14 mouse cellular contexts compared by ENCODE assay signal in the genomic region with DNA sequence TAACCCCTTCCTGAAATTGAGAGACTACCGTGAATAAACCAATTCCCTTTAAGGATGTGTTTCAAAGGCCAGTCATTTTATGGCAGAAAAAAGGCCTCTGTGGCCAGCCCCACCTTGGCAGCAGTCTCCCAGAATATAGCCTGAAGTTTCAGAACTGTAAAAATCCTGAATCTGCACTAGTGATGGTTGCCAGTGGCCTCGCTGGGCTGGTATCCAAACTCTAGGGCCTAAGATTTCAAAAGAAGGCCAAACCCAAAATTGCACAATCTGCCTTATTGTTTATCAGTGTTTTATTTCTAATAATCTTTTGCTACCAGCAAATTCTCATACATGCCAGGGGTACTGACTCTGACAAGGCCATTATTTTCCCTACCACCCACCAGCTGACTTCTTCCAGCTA. TPM values are rescaled to one million over a fixed set of nuclear protein-coding genes. Genes with fewer than 3 reads are reported as not detected.
DNase-seq lines count a peak whose midpoint lies in the region; ATAC-seq and TF ChIP-seq lines count a peak whose summit lies in the region.
"Had no signal": no experiment of that assay in that cellular context is flagged by ENCODE, and none has a peak within 500 bp of the region (broad histone marks: within the 10 kb centered on the region; RNA-seq: fewer than 3 reads in every experiment).

No protein-coding gene starts in this region.

- no peaks in the 10 kb centered on the region; the same call in 1 of the 2 replicates for H3K4me1 ChIP-seq in heart, adult 2 months (ENCODE audit: control insufficient read depth, insufficient read depth, low read length)
- H3K4me1 ChIP-seq in heart, embryonic 12.5 days (replicated peaks) = no peaks in the 10 kb centered on the region
- H3K4me1 ChIP-seq in brown adipose tissue, adult 24 weeks (ENCODE audit: control insufficient read depth, insufficient read depth, insufficient read length, low read length) = no peaks in the 10 kb centered on the region; the same call in 1 of the 2 replicates
- H3K4me1 ChIP-seq: liver, embryonic 15.5 days; neural tube, embryonic 15.5 days had no signal

- no peaks in the 10 kb centered on the region for H3K36me3 ChIP-seq in heart, adult 2 months (ENCODE audit: control insufficient read depth, insufficient read depth, low read length)
- H3K36me3 ChIP-seq in heart, embryonic 12.5 days = no peaks in the 10 kb centered on the region
- H3K36me3 ChIP-seq: liver, embryonic 15.5 days; neural tube, embryonic 15.5 days had no signal

- no peaks in the 10 kb centered on the region for H3K27me3 ChIP-seq in heart, adult 2 months (ENCODE audit: control insufficient read depth, insufficient read depth, low read length)
- no peaks in the 10 kb centered on the region for H3K27me3 ChIP-seq in heart, embryonic 12.5 days (replicated peaks)
- H3K27me3 ChIP-seq: liver, embryonic 15.5 days; neural tube, embryonic 15.5 days had no signal

- WGBS in heart, adult 2 months = 82% methylated on average over 2 of the region's 2 CpGs
- WGBS in heart, embryonic 12.5 days = 78% methylated on average over 2 of the region's 2 CpGs

- no peak overlapping the region for H3K9ac ChIP-seq in heart, adult 2 months (ENCODE audit: low read depth, low read length)
- no peak overlapping the region for H3K9ac ChIP-seq in heart, embryonic 12.5 days
- H3K9ac ChIP-seq: liver, embryonic 15.5 days; neural tube, embryonic 15.5 days had no signal

- DNase-seq in heart, adult 2 months = peak; percentile 35 to 53
- peak; percentile 45 for DNase-seq in 3T3-L1 (ENCODE audit: low read depth, low spot score)
- DNase-seq in heart, postnatal 14 days = peak; percentile 34 to 38
- DNase-seq in layer of hippocampus, adult 9-11 months = no peak
- no peak for DNase-seq in kidney, postnatal 36 days
- no peak for DNase-seq in thymus, postnatal 36 days
- DNase-seq: cerebellum, postnatal 14 days; kidney, postnatal 14 days; midbrain, embryonic 14.5 days had no signal

- H3K79me2 ChIP-seq in heart, adult 2 months (replicated peaks; ENCODE audit: control insufficient read depth, insufficient read depth, low read length) = no peaks in the 10 kb centered on the region

- no peaks in the 10 kb centered on the region for H3K9me3 ChIP-seq in heart, embryonic 12.5 days (replicated peaks)
- H3K9me3 ChIP-seq: liver, embryonic 15.5 days; neural tube, embryonic 15.5 days had no signal

- ATAC-seq in heart, embryonic 12.5 days (ENCODE audit: insufficient number of reproducible peaks, low FRiP score) = no peak

- no peak overlapping the region for H3K27ac ChIP-seq in heart, adult 2 months
- no peak overlapping the region for H3K27ac ChIP-seq in heart, embryonic 12.5 days (ENCODE audit: poor library complexity, severe bottlenecking)
- H3K27ac ChIP-seq in brown adipose tissue, adult 24 weeks (replicated peaks; ENCODE audit: low read depth, low read length) = peak overlapping the region; percentile 51
- H3K27ac ChIP-seq: liver, embryonic 15.5 days; neural tube, embryonic 15.5 days; stomach, postnatal 0 days had no signal

- no peak overlapping the region for H3K4me2 ChIP-seq in heart, embryonic 12.5 days
- H3K4me2 ChIP-seq: liver, embryonic 15.5 days; neural tube, embryonic 15.5 days had no signal

- H3K4me3 ChIP-seq in heart, adult 2 months = no peak overlapping the region
- H3K4me3 ChIP-seq in heart, embryonic 12.5 days = no peak overlapping the region
- no peak overlapping the region for H3K4me3 ChIP-seq in brown adipose tissue, adult 24 weeks (ENCODE audit: insufficient read depth, low read depth, low read length)
- H3K4me3 ChIP-seq: liver, embryonic 15.5 days; neural tube, embryonic 15.5 days had no signal

- TF ChIP-seq POLR2A in heart, adult 2 months (IDR thresholded peaks at IDR 0.05; ENCODE audit: insufficient read depth, low read depth, low read length) = no peak

- no peak for TF ChIP-seq CTCF in heart, adult 2 months (IDR thresholded peaks at IDR 0.05)

- intact Hi-C loops in heart, adult 2 months (cut with DNase I) = no loop called here
- intact Hi-C loops in heart, postnatal 14 days (cut with DNase I) = no loop called here

- no peak for TF ChIP-seq EP300 in heart, adult 2 months (IDR thresholded peaks at IDR 0.05; ENCODE audit: insufficient read depth, low read depth, low read length)

RNA-seq across cellular contexts. Expression of a gene that starts 34.8 kb away (rescaled TPM):
- 1 to 10 TPM; 5.5 to 6.0 TPM for total RNA-seq in heart, adult 2 months (2021)
- polyA plus RNA-seq in heart, adult 2 months (2012; rRNA removed) = 4.3 and 5.5 TPM in 2 replicates
- polyA plus RNA-seq in heart, embryonic 12.5 days (2016; fragmentation: Nextera tagmentation; extraction: Ambion mirVana) = 11.0 and 11.2 TPM in 2 replicates
- 13.8 and 15.3 TPM in 2 replicates for polyA plus RNA-seq in brown adipose tissue, adult 24 weeks (2012; ENCODE audit: insufficient read depth, insufficient read length, missing spikeins)
- 1 to 10 TPM; 8.4 to 9.5 TPM for total RNA-seq in heart, postnatal 14 days (2021)

Comparison
In these comparisons a context has a peak if more than half of its experiments do, and no peak if none do; other contexts are left out.
1. DNase-seq: peak in heart, adult 2 months (2 of 2), 3T3-L1 (single experiment) and heart, postnatal 14 days (2 of 2); none in layer of hippocampus, adult 9-11 months (single experiment), kidney, postnatal 36 days (0 of 2) and thymus, postnatal 36 days (0 of 2).